Mouse (Mus musculus) lung, adult 18-20 months (tissue): ENCODE results near the gene Nfxl1.
"Not testable (repeated sequence)": the region's sequence is repeated elsewhere in the genome, so short reads cannot be mapped to it uniquely, and the experiment has no call there.

ENCODE experiments used
- DNase-seq, 2 experiments: peaks; one replicate each; pipeline ENCODE4 v3.0.0; 2022; ENCODE audit warnings: mixed read lengths in 2 of 2

Nfxl1 gene

DNA sequence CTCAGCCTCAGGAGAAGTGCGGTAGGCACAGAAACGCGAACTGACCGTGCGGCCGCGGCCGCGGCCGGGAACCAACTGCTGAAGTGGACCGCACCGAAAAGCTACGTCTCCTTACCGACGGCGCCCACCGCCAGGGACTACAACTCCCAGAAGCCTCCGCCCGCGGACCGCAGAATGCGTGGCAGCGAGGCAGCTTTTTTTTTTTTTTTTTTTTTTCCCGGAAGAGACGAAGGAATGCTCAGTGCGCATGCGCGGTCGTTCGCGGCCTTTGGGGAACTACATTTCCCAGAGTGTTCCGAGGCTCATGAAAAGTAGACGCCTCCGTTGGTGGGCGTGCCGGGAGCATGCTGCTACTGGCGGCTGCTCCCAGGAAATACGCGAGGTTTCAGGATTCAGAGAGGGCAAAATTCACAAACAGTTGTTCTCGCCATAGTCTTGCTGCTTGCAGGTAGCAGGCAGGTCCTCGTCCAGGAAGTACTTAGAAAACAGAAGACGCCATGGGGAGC, at the start of gene Nfxl1:
Nfxl1 (minus strand) TSS at position 141 of the 506 bp plus-strand sequence.
- DNase-seq, result peak; percentile 97 to 98

DNA sequence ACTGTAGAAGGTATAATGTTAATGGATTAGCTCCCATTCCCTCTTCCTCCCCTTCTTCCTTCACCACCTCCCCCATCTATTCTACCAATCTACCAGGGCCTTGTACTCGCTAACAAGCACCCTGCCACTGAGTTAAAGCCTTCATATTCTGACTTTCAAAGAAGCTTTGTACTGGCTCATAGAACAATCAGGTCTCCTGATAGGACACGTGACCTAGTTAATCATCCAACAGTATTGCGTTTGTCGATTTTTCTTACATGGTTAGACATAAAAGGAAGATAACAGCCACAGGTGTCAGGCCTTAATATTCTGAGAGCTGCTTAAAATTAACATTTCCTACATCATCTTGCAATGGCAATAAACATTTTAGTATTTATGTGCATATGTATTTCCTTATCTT, 43.7 kb upstream of the Nfxl1 start:
- no peak for DNase-seq

DNA sequence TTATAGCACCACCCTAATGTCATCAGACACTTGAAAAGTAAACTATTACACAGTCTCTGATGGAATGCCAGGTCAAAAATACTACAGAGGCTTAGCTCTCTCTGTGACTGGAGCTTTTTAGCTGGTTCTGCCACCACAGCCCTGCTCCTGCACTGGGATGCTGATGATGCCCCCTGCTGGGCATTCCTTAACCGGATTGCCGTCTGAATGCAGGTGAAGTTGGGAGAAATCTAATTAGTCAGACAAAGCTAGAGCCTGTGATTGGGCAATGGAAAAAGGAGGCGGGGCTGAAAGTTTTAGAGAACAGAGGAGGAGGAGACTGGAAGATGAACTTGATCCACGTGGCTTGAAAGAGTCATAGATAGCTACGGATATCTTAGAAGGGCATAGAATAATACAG, 41.5 kb upstream of the Nfxl1 start:
- DNase-seq, result peak; percentile 57 to 69

DNA sequence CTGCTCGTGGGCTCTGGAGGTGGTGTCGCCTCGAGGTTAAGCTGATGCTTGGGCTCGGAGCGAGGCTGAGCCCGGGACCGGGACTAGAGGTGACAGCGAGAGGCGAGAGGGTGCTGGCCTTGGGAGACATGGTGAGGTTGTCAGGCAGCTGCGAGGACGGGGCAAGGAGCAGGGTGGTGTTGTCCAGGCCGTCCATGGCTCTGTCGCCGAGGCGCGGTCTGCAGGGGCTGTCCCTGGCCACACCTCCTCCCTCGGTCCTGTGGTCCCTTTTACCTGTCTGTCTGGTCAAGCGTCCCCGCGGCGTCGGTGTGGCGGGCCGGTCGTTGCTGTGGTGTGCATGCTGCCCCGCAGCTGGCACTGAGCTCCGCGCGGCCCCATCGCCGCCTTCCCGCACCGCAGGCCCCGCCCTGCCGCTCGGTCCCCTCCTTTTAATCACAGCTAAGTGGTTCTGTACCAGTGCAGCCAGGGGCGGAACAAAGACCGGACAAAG, 27.8 kb upstream of the Nfxl1 start, which contains the start of gene Gm5868:
Gm5868 (minus strand) TSS at position 360 of the 490 bp plus-strand sequence.
- DNase-seq, result no peak

DNA sequence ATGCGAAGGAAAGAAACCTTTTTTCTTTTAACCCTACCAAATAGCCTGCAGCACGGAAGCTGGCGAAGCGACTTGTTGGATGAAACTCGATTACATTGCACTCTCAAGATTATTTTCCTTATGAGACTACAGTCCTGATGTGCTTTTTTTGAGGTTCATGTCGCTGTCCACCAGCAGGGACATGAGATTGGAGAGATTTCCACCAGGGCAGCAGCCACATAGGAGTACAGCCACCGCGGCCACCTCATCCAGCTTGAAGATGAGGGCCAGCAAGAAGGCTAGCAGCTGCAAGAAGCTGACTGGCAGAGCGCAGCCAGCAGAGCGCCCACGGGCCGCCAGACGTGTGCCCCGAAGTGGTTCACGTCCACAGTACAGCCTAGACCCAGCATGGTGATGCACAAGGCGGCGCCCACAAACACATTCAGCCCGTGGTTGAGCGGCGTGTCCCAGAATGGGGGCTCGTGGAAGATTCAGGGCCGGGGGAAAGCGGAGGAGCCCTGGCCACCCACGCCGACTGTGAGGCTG, 27.2 kb upstream of the Nfxl1 start:
- not testable (repeated sequence) for DNase-seq

DNA sequence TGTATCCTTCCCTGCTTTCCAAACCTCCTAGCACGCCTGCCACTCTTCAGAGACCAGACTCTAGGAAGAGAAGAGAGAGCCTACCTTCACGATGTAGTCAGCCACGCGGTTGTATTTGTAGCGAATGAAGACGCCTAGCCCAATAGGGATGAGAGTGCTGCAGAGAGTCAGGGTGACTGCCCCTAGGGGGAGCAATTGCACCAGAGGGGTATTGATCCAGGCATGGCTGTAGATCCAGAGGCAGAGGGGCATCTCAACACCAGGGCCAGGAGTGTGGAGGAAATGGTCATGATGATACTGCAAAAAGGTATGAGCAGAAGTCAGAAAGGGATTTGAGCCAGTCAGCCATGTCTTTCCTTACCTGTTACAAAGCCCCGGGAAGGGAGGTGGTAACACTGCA, 26.6 kb upstream of the Nfxl1 start:
- DNase-seq, result peak in 1 of 2 experiments; percentile 14

DNA sequence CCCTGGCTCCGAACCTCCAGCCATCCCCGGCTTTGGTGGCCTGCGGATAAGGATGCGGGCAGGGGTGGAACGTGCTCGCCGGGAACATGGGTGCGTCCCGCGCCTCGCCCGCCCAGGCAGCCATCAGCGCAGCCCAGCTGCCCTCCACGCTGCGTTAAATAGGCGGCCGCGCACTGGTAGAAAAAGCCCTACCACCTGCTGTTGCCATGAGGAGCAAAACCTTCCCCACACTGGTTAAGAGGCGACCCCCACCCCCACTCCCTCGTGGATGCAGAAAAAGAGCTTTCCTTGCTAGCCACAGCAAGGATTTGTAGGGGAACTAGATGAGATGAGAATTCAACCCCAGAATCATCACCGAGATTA, 21.5 kb upstream of the Nfxl1 start, which contains the start of gene Zar1:
Zar1 (minus strand) TSS at position 285 of the 363 bp plus-strand sequence.
- DNase-seq, result not testable (repeated sequence)

DNA sequence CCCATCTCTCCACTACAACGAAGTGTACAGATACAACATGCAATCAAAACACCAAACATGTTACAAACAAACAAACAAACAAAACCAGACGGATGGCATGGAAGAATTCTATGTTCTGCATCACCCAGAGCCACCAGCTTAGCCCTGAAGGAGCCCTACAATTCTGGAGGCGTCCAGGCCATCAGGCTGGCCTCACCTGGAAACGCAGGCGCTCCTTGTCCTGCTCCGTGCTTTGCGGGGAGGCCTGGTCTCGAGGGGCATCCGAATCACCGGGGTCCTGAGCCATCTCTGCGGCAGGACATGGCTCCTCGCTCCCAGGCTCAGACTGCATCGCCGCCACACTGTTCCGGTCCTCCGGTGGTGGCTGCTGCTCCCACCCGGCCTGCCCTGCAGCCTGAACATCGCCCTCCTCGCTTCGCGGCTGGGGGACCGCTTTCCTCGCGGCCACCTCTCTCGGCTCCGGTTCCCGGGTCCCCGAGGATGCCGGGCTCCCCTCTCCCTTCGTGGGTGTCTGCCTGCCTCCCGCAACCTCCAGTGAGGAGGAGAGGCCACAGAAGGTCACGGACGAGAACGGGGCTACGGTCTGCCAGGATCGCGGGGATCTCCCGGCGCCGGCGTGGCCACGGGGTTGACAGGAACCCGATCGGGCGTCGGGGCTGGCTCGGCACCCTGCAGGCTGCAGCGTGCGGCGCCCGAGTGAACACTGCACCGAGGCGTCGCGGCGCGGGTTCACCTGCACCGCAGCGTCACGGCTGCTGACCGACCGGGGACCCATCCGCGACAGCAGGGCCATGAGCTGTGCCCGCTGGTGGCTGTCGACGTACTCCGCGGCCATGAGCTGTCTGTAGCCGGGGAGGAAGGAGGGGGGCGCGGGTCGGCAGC, 20.8 kb upstream of the Nfxl1 start:
- DNase-seq, result not testable (repeated sequence)

DNA sequence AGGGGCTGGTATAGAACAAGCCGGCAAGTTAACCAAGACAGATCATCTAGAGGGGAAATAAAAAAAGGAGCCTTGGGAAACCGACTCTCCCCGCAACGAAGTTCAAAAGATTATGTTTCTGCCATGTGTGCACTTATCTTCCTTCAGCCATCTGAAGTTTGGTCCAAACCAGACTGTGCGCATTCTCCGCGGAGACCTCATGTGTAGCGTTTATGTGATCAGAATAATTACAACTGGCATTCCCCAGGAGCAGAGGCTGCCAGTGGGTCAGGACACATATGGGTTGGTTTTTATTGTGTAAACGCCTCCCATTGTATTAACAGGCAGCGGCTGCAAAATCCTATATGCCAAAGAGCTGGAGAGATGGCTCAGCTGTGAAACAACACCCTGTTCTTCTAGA, 20.1 kb upstream of the Nfxl1 start:
- DNase-seq, result not testable (repeated sequence)

DNA sequence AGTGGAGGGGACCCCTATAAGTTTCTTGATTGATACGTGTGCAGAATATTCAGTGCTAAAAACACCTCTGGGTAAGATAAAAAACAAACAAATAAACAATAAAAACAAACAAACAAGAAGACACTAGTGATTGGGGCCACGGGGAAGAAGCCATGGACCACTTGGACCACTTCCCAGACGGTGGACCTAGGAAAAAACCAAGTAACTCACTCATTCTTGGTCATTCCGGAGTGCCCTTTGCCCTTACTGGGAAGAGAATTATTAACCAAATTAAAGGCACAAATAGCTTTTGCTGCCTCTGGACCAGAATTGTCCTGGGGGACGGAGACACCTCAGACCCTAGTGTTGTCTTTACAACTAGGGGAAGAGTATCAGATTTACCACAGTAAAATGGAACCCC, 6.1 kb upstream of the Nfxl1 start:
- no peak for DNase-seq

DNA sequence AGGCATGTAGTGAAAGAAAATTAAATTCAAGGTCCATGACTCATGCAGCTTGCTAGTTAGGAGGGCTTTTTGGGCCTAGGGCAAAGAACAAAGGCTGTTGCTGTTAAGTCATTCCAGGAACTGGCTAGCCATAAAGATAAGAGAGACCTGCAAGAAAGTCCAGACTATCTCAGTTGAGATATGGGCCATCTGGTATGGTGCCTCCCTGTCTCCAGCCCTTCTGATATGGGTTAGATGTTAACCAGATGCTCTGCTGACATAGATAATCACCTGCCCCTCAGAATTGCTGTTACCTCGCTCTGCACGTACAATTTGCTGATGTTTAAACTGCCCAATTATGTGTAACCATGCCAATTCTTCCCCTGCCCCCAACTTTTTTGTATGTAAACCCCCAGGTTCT, 3.7 kb upstream of the Nfxl1 start:
- not testable (repeated sequence) for DNase-seq

DNA sequence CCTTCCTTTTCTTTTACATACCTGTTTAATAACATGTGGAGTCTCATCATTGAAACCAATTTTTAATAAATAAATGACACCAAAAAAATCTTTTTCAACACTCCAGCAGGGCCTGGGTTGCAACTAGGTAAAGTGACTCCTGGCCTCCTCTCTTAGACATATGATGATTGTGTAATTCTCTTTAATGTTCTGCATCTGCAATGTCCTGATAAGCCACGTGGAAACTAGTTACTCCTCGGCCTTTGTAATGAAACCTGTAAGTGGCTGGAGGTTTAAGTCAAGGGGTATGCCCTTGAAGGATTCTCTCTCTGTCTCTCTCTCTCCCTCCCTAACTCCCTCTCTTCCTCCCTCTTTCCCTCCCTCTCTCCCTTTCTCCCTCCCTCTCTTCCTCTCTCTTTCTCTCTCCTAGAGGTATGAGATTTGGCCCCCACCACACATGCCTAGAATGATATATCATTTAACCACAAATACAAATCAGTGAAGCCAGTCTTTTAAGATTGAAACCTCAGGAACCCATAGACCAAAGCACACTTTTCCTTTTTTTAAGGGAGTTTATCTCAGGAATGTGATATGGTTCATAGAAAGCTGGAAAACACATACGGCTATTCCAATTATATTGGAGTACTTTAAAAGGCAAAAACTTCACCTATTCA, 1.6 kb upstream of the Nfxl1 start:
- DNase-seq, result no peak

DNA sequence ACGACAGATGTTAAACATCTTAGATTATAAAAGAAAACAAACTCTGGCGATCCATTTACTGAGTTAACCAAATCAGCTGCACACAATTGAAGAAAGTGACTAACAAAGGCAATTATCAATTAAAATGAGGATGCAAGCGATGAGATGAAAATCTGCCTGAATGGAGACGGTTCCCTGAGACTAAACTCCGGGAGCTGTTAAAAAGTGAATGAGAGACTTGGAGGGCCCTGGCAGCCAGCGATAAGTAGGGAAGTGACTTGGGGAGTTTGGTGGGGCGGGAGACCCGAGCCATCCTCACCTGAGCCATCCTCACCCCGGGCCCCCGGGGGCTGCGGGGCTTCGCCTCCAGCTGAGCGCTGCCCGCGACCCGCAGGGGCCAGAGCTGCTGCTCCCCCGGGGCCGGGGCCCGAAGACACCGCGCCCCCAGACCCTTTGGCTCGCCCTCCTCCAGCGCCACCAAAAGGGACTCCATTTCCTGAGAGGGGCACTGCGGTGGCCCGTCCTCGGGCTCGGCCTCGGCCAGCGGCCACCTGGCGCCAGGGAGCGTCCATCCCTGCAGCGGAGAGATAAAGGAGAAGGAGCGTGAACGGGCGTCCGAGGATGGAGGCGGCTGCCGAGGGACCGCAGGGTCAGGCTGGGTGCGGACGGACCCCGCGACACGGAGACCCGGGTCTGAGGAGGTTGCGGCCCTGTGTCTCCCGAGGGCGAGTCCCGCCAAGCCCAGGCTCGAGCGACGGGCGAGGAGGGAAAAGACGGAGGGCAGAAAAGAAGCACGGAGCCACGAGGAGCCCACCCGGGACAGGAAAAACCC, 563 bp downstream of the Nfxl1 start:
- no peak for DNase-seq

DNA sequence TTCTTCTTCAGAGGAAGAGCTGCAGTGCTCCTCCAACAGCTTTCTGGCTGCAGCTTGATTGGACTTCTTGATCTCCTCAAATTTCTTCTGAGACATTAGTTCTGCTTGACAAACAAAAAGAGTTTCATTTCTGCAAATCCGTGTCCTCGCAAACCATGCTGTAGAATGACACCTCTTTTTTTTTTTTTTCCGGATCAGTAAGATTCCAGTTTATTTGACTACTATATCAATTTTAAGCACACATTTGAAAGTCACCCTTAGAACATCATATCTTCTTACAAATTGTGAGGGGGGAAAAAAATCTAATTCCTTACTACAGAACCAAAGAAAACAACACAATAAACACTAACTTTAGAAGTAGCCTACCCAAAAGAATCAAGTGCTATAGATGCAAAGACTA, 3.2 kb downstream of the Nfxl1 start:
- no peak for DNase-seq

DNA sequence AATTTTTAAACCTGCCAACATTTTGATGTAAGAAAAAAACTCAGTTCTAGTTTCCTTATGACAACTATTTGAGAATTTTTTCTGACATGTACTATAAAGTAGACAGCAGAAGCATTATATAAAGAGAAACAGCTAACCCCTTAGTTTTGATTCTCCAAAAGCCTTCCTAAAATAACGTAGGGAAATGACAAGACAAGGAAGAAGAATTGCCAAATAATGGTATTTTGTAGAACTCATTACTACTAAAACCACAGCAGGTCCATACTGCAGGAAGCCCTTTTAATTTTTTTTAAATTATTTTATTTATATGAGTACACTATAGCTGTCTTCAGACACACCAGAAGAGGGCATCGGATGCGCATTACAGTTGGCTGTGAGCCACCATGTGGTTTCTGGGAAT, 8.3 kb downstream of the Nfxl1 start:
- DNase-seq, result no peak

DNA sequence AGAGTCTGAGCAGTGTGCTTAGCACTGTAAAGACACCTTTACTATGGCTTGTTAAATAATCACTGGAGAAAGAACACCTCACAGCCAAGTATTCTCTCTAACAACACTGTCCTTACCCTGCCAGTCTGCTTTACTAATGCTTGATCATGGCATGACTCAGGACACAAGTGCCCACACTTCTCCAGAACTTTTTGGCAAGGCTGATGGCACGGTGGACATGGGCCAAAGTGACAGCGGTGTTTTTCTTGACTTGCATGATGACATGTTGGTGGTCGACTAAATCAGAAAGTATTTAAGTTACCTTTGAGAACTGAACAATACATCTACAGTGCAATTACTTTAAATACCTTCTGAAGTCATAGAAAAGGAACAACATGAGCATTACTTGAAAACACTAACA, 30.6 kb downstream of the Nfxl1 start:
- DNase-seq, result no peak

DNA sequence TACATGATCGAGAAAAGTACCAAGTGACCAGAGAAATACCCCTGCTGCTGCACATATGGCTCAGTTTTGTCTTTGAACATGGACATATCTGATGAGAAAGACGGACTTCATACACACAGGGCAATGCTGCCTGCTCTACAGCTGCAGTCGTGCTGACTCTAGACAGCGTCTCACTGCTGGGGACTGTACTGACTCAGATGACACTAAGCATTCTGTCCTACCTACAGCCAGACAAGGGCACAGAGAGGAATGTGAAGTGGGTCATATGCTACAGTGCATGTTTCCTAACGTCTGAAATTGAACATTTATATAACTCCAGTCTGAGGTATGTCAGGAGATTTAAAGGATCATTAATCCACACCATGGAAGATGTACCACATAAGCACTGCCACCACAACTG, 45.7 kb downstream of the Nfxl1 start:
- DNase-seq, result no peak

DNA sequence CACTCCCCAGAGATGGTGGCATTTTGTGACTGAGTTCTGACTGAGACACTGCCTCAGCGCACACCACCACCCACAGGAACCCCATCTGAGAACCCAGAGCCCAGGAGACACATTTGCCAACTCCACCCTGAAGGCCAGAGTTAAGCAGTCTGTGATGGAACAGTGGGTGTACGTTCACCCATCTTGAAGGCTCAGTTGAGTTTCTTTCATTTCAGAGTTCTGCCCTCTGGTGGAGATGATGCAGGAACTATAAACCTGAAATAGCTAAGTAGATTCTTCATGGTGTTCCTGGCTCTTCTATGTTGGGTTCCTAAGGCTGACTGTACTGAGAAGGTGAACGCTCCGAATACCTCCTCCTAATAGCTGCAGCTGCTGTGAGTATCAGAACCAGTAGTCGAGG, 53.7 kb downstream of the Nfxl1 start:
- no peak for DNase-seq

DNA sequence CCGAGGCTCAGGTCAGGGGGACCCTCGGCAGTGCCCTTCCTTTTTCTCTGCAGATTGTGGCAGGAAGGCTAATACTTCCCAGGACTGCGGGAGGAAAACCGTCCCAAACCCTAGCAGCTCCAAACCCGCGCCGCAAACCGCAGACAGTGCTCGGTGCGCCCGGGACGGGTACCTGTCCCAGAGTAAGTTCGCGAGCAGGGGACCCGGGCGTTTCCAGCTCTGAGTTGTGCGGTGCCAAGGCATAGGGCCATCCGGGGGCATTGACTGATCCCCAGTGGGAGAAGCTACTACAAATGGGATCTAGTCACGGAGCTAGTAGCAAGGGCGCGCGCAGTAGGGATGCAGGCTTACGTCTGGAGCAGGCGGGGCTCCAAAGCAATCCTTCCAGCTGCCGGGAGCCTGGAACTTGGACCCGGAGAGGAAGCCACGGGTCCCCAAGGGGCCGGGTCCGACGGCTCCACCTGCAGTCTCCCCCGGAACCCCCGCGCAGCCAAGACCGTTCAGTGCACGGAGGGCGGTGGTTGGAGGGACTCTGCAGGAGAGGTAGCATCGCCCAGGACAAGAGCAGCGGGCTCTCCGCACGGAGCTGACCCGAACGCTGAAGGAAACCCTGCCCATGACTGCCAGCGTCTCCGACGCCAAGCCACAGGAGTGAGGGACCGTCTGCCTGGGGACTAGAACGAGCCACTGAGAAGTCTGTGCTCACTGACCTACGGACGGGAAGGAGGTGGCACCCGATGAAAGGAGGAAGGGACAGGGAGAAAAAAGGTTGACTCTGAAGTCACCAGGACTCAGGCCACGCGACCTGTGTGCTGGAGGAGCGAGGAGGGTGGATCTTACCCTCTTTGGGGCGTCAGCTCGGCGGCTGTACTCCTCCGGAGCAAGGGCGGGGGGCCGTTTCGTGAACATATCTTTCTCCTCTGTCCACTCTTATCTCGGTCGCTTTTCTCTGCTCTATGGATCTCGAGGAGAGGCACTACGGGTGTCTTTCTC, 55.7 kb downstream of the Nfxl1 start, which contains the start of gene Corin:
Corin (minus strand) TSS at position 943 of the 993 bp plus-strand sequence.
- no peak for DNase-seq

DNA sequence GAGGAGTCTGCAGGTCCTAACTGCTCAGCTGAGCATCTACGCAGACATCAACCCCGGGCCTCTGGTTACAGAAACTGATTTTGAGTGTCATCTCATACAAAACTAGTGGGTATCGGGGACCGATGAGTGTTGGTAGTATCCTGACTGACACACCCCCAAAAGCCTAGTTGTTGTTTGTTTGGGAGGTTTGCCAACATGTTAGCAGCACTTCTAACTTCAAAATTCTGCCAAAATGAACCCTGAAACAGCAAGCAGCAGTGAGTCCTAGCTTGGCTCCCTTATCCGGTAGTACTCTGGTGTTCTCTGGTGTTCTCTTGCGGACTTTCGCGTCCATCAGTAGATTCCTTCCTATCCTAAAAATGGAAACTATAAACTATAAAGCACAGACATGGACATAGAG, 56.7 kb downstream of the Nfxl1 start:
- DNase-seq, result no peak

DNA sequence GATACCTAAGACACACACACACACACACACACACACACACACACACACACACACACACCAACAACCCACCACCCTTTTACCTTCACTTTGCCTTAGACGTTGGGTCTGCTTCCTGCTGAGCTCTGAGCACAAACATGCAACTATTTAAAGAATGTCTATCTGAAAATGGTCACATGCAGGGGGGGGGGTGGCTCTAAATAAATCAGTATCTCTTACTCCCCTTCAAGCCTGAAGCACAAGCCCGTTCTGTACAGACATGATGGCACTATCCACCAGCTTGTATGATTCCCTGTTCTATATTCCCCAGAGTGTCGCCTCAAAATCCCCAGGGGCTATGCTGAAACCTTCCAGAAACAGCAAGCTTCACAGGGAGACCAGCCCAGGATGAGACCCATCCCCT, 57.7 kb downstream of the Nfxl1 start:
- no peak for DNase-seq
